Mouse (Mus musculus) liver, embryonic 11.5 days (tissue): ENCODE data around the gene Nedd9. TPM values are rescaled to one million over a fixed set of nuclear protein-coding genes. Genes with fewer than 3 reads are reported as not detected.

Experiments
- ATAC-seq: fragments of 200-750 bp; cut with Nextera tagmentation; replicated peaks from 2 replicates; pipeline ENCODE4 v1.8.0; 2017; ENCODE audit warnings: moderate number of reproducible peaks, mild to moderate bottlenecking, moderate TSS enrichment, moderate library complexity; ENCODE audit not compliant: low FRiP score
- DNase-seq: peaks from one replicate; pipeline ENCODE4 v3.0.0-alpha.2; 2017; ENCODE audit warnings: low spot score
- H3K27ac ChIP-seq: fragments of 300-500 bp; sonication (generic); 2 replicates; pipeline ENCODE4 v1.5.1; 2014; ENCODE audit warnings: mild to moderate bottlenecking, low read depth, low read length, control low read depth
- H3K27me3 ChIP-seq: fragments of 300-500 bp; sonication (generic); replicated peaks from 2 replicates; pipeline ENCODE4 v1.6.1; 2014; ENCODE audit warnings: low read length, mixed read lengths; ENCODE audit not compliant: control insufficient read depth, insufficient read depth
- H3K36me3 ChIP-seq: fragments of 300-500 bp; sonication (generic); 2 replicates; pipeline ENCODE4 v1.6.1; 2014; ENCODE audit warnings: mild to moderate bottlenecking, low read length, moderate library complexity, mixed read lengths; ENCODE audit not compliant: control insufficient read depth, insufficient read depth
- H3K4me1 ChIP-seq: fragments of 300-500 bp; sonication (generic); replicated peaks from 2 replicates; pipeline ENCODE4 v1.6.1; 2014; ENCODE audit warnings: low read length, mixed read lengths; ENCODE audit not compliant: control insufficient read depth, insufficient read depth
- H3K4me2 ChIP-seq: fragments of 300-500 bp; sonication (generic); 2 replicates; pipeline ENCODE4 v1.6.1; 2014; ENCODE audit warnings: mild to moderate bottlenecking, control low read depth, moderate library complexity
- H3K4me3 ChIP-seq: fragments of 300-500 bp; sonication (generic); 2 replicates; pipeline ENCODE4 v1.5.1; 2014; ENCODE audit warnings: low read depth, low read length, control low read depth
- H3K9ac ChIP-seq: fragments of 300-500 bp; sonication (generic); 2 replicates; pipeline ENCODE4 v1.6.1; 2014; ENCODE audit warnings: low read depth, low read length, control low read depth
- H3K9me3 ChIP-seq: fragments of 300-500 bp; sonication (generic); 2 replicates; pipeline ENCODE4 v1.6.1; 2016; ENCODE audit warnings: low read length, inconsistent platforms, mixed read lengths; ENCODE audit not compliant: control insufficient read depth
- WGBS: fragments of 180-500 bp; shearing (Covaris S2); extraction: QIAGEN DNeasy Blood & Tissue Kit; methylation state at CpG from one replicate; pipeline ENCODE4 v1.1.7; 2014; 5-methylcytosine and 5-hydroxymethylcytosine counted together
- polyA plus RNA-seq: library from polyadenylated mRNA; unstranded; fragments of >200 nt; fragmentation: Nextera tagmentation; extraction: Ambion mirVana; gene quantifications from 2 replicates; pipeline ENCODE4 v1.2.1, GENCODE M21; 2014

Gene Nedd9
- polyA plus RNA-seq, 1 experiment from 2014 or later: 6.1 TPM

DNA sequence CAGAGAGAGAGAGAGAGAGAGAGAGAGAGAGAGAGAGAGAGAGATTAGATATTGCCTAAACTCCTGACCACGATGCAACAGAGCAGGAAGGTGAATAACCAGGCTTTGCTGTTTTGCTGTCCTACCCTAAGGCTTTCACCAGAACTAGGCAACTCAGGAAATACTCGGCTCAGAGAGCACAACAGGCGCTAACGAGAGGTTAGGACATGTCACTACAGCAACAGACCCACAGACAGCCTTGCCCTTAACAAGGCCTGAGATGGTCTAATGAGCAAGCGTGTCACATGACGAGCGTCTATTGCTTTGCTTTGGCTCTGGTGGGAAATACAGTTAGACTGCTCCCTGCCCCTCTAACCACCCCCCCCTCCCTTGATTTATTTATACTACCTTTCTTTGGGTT lies 159.6 kb downstream of the Nedd9 start:
- 62% methylated on average over 7 of the region's 7 CpGs for WGBS
- Histone ChIP-seq H3K36me3 (no peaks in the 10 kb centered on the region), H3K9me3 (no peaks in the 10 kb centered on the region), H3K4me3 (no peak overlapping the region), H3K9ac (no peak overlapping the region), H3K4me2 (no peak overlapping the region), H3K27ac (no peak overlapping the region), H3K27me3 (no peaks in the 10 kb centered on the region), H3K4me1 (no peaks in the 10 kb centered on the region)
- DNase-seq: no peak
- ATAC-seq: no peak

DNA sequence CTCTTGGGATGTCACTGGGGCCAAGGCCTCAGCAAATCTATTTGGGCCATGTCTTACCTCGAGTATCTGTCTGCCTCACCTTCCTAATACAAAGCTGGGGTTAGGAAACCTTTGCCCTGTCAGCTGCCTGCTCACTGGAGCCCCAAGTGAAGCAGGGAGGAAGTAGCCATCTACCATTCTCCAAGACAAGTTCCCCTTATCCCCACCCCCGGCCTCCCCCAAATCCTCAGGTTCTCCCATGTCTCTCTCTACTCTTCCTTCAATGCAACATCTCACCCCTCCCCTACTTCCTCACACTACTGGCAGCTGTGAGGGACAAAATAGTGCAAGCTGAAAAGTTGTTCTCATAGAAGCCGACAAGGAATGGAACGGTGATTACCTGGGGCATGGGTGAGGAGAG lies 161.0 kb downstream of the Nedd9 start:
- no peak overlapping the region for H3K4me3 ChIP-seq
- no peak overlapping the region for H3K4me2 ChIP-seq
- H3K27ac ChIP-seq: no peak overlapping the region
- H3K27me3 ChIP-seq: no peaks in the 10 kb centered on the region
- ATAC-seq (no peak), DNase-seq (no peak)
- WGBS: 71% methylated on average over 4 of the region's 4 CpGs
- no peaks in the 10 kb centered on the region for H3K36me3 ChIP-seq
- H3K9ac ChIP-seq: no peak overlapping the region
- no peaks in the 10 kb centered on the region for H3K9me3 ChIP-seq
- no peaks in the 10 kb centered on the region for H3K4me1 ChIP-seq

DNA sequence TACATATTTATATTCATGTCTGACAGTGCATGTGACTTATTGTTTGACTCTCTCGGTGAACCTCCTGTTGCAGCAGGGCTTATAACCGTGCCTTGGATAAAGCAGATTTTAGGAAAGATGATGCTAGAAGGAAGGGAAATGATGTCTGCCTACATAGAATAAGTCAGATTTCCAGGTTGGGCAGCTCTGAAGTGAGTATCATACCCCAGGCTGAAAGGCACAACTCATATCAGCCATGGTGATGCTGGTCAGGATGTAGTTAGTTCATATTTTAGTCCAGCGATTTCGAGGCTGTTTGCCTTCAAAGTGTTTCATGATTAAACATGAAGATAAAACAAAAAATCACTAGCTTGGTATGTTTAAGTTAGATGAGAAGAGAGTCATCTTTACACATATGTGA lies 161.8 kb downstream of the Nedd9 start:
- no peak overlapping the region for H3K4me3 ChIP-seq
- no peak overlapping the region for H3K27ac ChIP-seq
- 86% methylated on average over 4 of the region's 4 CpGs for WGBS
- ATAC-seq (no peak), DNase-seq (no peak)
- no peaks in the 10 kb centered on the region for H3K36me3 ChIP-seq
- no peak overlapping the region for H3K9ac ChIP-seq
- no peaks in the 10 kb centered on the region for H3K9me3 ChIP-seq
- no peak overlapping the region for H3K4me2 ChIP-seq
- H3K27me3 ChIP-seq: no peaks in the 10 kb centered on the region
- no peaks in the 10 kb centered on the region for H3K4me1 ChIP-seq

DNA sequence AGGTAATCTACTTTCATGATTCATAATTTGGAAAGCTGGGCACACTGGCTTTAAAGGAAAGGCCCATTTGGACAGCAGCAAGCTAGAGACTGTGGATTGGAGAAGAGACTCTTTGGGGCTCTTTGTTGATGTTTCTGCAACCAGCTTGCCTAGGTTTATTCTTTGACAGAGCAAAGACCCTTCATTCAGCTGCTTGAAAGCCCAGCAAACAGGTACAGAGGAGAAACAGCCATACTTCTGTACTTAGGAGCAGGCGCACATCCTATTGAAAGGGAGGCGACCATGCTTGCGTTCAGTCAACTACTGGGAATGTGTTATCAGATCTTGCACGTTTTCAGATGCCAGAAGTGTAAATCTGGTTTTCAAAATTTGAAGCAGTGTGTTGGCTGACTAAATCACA lies 162.5 kb downstream of the Nedd9 start:
- Histone ChIP-seq H3K9me3 (no peaks in the 10 kb centered on the region), H3K4me2 (no peak overlapping the region), H3K27ac (no peak overlapping the region), H3K4me1 (no peaks in the 10 kb centered on the region), H3K36me3 (no peaks in the 10 kb centered on the region), H3K4me3 (no peak overlapping the region), H3K27me3 (no peaks in the 10 kb centered on the region), H3K9ac (no peak overlapping the region)
- ATAC-seq (no peak), DNase-seq (no peak)
- WGBS: 70% methylated on average over 4 of the region's 4 CpGs

DNA sequence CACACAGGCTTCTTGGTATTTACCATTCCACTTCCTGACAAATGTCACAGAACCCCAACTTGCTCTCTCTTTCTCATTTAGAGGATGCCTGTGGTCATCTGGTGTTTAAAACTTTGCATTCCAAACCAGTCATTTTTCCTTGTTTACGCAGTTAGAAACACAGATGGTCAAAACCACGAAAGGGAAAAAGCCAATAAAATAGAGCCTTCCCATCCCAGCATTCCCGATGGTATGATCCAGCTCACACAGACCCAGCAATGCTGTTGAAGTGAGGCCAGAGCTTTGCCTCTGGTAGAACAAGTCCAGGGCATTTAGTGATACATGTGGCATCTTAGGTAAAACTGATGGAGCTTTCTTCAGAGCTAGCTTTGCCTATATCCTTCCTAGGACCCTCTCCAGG lies 165.7 kb downstream of the Nedd9 start:
- H3K27ac ChIP-seq: no peak overlapping the region
- DNase-seq: no peak

DNA sequence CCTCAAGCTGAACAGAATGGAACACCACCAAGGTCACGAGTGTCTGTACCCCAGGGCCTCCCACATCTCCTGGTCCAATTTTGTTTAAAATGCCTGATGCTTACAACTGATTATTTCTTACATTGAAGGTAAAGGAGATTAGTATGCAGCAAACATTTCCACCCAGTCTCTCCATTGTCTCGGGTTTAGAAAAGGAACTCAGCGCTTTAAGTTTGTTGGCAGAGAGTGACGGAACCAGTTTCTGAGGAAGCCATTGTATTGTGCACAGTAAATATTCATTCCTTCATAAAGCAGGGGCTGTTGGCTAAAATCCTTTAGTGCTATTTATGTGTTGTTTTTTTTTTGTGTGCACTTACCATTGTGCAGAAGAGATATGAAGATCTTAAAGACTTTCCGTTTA lies 166.4 kb downstream of the Nedd9 start:
- ATAC-seq (no peak), DNase-seq (no peak)
- no peak overlapping the region for H3K4me2 ChIP-seq
- 92% methylated on average over 5 of the region's 5 CpGs for WGBS
- H3K27ac ChIP-seq: no peak overlapping the region
- no peaks in the 10 kb centered on the region for H3K36me3 ChIP-seq
- H3K9me3 ChIP-seq: no peaks in the 10 kb centered on the region
- H3K9ac ChIP-seq: no peak overlapping the region
- no peaks in the 10 kb centered on the region for H3K4me1 ChIP-seq
- H3K4me3 ChIP-seq: no peak overlapping the region
- H3K27me3 ChIP-seq: no peaks in the 10 kb centered on the region

More for the DNA sequence above, 165.7 kb downstream of the Nedd9 start:
- Histone ChIP-seq H3K27me3 (no peaks in the 10 kb centered on the region), H3K4me2 (no peak overlapping the region), H3K36me3 (no peaks in the 10 kb centered on the region), H3K4me3 (no peak overlapping the region), H3K9me3 (no peaks in the 10 kb centered on the region), H3K4me1 (no peaks in the 10 kb centered on the region), H3K9ac (no peak overlapping the region)
- no peak for ATAC-seq
- WGBS: 75% methylated on average over 3 of the region's 3 CpGs

DNA sequence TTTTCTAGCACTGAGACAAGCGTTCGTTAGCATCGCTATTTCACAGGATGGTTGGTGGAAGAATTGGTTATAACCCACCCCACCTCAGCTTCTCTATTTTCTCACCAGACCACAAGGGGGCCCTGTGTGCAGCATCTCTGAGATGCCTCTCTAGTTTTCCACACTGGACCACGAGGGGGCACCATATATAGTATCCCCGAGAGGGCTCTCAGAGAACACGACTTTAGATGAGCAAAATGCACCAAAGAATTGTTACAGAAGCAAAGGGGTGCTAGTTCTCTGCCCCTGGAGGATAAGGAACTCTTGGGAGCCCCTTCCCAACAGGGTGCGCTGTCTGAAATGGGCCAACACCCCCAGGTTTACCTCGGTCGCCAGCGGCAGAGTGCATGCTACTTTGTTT lies 184.4 kb downstream of the Nedd9 start:
- no peaks in the 10 kb centered on the region for H3K4me1 ChIP-seq
- WGBS: 58% methylated on average over 10 of the region's 10 CpGs
- no peak overlapping the region for H3K9ac ChIP-seq
- H3K9me3 ChIP-seq: no peaks in the 10 kb centered on the region
- no peak overlapping the region for H3K4me2 ChIP-seq
- H3K27ac ChIP-seq: no peak overlapping the region
- DNase-seq (peak; percentile 49), ATAC-seq (no peak)
- no peak overlapping the region for H3K4me3 ChIP-seq
- no peaks in the 10 kb centered on the region for H3K27me3 ChIP-seq
- no peaks in the 10 kb centered on the region for H3K36me3 ChIP-seq

DNA sequence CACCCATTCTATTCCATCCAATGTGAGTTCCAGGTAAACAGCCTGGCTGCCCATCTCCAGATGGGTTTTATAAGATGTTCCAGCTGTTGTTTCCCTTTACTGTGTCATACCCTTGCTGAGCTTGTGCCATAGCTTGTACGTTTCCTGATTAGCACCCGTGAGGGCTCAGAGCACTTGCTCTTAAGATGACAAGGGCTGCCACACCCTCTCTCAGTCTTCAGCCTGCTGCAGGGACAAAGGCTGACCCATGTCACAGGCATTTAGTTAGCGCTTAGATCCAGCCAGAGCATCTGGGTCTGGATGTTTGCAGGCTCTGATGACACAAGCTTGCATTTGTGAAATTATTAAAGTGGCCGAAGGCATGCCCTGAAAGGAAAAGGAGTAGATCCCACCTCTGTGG lies 187.1 kb downstream of the Nedd9 start:
- H3K4me3 ChIP-seq: no peak overlapping the region
- no peaks in the 10 kb centered on the region for H3K9me3 ChIP-seq
- H3K9ac ChIP-seq: no peak overlapping the region
- H3K36me3 ChIP-seq: no peaks in the 10 kb centered on the region
- no peak for DNase-seq
- no peak overlapping the region for H3K4me2 ChIP-seq
- no peaks in the 10 kb centered on the region for H3K27me3 ChIP-seq
- no peaks in the 10 kb centered on the region for H3K4me1 ChIP-seq
- WGBS: 64% methylated on average over 4 of the region's 4 CpGs
- no peak overlapping the region for H3K27ac ChIP-seq
- no peak for ATAC-seq

DNA sequence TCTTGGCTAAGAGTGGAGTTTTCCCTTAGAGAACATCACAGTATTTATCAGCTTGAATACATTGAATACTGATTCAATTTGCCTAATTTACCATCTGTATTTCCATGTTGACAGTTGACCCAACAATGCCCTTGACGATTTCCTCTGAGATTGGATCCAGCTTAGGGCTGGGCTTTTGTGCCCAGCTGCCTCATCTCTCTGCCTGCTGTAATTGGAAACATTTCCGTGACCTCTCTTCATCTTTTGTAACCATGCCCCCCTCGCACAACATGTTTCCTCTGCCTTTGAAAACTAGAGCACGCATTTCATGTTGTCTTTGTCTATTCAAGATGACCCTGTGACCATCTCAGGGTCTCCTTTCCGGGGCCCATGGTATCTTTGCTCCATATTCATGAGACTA lies 188.2 kb downstream of the Nedd9 start:
- H3K4me1 ChIP-seq: no peaks in the 10 kb centered on the region
- WGBS: 60% methylated on average over 5 of the region's 5 CpGs
- H3K4me3 ChIP-seq: no peak overlapping the region
- H3K36me3 ChIP-seq: no peaks in the 10 kb centered on the region
- no peak for DNase-seq
- H3K9me3 ChIP-seq: no peaks in the 10 kb centered on the region
- no peak for ATAC-seq
- H3K9ac ChIP-seq: no peak overlapping the region
- no peak overlapping the region for H3K27ac ChIP-seq
- no peak overlapping the region for H3K4me2 ChIP-seq
- no peaks in the 10 kb centered on the region for H3K27me3 ChIP-seq
